Mouse (Mus musculus) E14TG2a.4 (cell line): ENCODE data around the gene Ttc30a1.

Source experiments
- CTCF ChIP-seq: conservative IDR thresholded peaks from 2 replicates; pipeline ENCODE4 v1.5.1; 2014; ENCODE audit warnings: low read length
- POU5F1 ChIP-seq: IDR thresholded peaks from 2 replicates; pipeline ENCODE4 v1.6.1; 2014; ENCODE audit warnings: low read length, borderline replicate concordance

GRCm38 (mm10) chr2:75989694-75990093 is 7.9 kb upstream of the Ttc30a1 start:
- no peak for TF ChIP-seq CTCF
- no peak for TF ChIP-seq POU5F1
